Mouse (Mus musculus) gastrocnemius, postnatal 36 days (tissue): ENCODE results near the gene Aldh16a1. TPM values are rescaled to one million over a fixed set of nuclear protein-coding genes. Genes with fewer than 3 reads are reported as not detected.
"Not testable (repeated sequence)": the region's sequence is repeated elsewhere in the genome, so short reads cannot be mapped to it uniquely, and the experiment has no call there.

Experiments
- DNase-seq, 2 experiments: peaks; one replicate each; pipeline ENCODE4 v3.0.0; 2022
- intact Hi-C: fragments of 180-260 bp; cut with DNase I; formaldehyde crosslinking; loops from one replicate; pipeline ENCODE4 v1.15.1; 2025
- total RNA-seq, 2 experiments: library from RNA; stranded (reverse); gene quantifications; 2 replicates each; pipeline ENCODE4 v1.2.3; 2021

Gene Aldh16a1
- total RNA-seq, 2 experiments from 2014 or later: 10.6 to 14.3 TPM

DNA sequence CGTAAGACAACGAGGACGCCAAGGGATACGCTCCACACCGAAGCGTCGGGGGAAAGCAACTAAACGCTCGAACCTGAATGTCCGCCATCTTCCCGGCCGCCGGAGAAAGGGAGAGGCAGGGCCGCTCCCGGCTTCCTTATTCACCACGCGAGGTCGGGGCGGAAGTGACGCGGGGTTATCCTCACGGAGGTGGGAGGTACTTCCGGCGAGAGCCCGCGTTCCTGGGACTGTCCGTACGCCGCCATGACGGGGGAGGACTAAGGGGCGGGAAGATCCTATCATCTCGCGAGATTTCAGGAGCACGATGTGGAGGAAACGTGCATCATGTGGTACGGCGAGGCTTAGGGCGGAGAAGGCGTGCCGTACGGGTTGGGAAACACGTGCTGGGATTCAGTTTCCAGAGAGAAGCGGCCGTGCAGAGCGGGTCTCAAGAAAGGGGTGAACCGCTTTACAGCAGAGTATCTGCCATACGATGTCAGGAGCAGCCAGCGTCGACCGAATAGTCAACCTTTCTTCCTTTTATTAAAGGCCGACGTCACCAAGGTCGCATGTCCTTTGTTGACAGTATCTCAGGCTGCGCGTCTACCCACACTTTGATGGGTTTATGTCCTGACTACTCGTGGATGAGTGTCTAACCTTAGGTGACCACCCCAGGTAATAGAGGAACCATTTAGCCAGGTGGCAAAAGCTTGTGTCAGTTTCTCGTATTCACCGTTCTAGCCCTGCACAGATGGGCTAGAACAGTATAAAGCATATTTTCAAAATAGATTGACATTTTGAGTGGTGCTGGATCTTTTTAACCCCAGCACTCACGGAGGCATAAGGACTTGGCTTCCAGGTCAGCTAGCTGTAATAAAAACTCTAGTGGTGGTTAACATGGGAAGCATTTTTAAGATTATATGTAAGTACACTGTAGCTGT lies 29.9 kb downstream of the Aldh16a1 start, which contains the start of gene Rps11:
Gene Rps11 (minus strand): TSS at position 216 of the 920 bp plus-strand sequence.
- intact Hi-C loops: loop anchor here (5.0 kb wide), 1 partner anchor 42 kb away; no protein-coding TSS in a partner anchor

DNA sequence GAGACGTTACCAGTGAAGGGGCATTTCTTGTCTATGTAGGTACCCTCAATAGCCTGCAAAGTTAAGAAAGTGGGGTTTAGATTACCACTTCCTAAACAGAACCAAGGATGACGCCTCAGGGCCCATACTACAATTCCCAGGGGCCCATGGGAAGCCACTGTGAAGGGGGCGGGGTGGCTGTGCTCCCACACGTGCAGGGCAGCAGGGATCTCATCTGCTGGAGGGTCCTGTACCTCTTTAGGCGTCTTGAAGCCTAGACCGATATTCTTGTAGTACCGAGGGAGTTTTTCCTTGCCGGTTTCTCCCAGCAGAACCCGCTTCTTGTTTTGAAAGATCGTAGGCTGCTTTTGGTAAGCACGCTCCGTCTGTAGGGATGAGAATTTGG lies 31.2 kb downstream of the Aldh16a1 start:
- DNase-seq: no peak
- intact Hi-C loops: loop anchor here (5.0 kb wide), 1 partner anchor 41 kb away; no protein-coding TSS in a partner anchor

More for the DNA sequence above, 29.9 kb downstream of the Aldh16a1 start, which contains the start of gene Rps11:
- peak; percentile 96 to 99 for DNase-seq

DNA sequence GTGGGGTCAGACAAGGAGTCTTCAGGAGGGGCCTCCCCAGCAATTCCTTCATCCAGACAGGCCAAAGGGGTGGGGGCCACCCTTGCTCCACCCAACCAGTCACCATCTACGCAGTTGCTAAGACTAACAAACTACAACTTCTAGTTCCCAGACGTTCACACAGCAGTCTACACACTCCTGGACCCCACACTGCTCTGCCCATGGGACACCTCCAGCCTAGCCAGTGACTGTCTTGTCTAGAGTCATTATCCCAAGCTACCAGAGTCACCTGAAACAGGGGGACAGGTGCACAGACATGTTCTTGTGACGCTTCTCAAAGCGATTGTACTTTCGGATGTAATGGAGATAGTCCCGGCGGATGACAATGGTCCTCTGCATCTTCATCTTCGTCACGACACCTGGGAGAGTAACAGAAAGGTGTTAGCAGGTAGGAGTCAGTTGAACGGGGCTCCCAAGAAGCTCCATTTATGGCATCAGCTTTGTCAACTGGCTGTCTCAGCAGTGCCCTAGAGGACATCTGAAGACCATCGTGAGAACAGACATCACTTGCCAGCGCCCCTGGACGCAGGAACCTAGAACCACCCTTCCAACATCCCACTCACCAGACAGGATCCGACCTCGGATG lies 31.7 kb downstream of the Aldh16a1 start:
- DNase-seq: no peak
- intact Hi-C loops: loop anchor here (5.0 kb wide), 1 partner anchor 40 kb away; no protein-coding TSS in a partner anchor

DNA sequence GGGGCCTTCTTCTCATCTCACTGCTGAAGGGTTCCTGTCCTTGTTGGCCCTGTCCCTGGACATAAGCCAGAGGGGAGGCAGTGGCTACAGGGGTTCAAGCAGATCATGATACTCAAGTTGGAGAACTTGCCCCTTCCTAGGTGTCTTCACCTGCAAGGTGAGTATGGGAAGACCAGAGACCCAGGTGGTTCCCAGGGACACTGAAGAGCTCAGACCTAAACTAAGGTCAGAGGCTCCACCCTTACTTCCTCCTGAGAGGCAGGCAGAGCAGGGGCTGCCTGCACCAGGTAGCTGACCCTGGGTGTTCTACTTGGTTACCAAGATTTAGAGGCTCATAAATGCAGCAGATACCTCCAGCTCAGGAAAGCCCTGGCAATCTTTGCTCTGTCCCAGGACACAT lies 32.4 kb downstream of the Aldh16a1 start:
- intact Hi-C loops: loop anchor here (5.0 kb wide), 1 partner anchor 40 kb away; no protein-coding TSS in a partner anchor
- no peak for DNase-seq

DNA sequence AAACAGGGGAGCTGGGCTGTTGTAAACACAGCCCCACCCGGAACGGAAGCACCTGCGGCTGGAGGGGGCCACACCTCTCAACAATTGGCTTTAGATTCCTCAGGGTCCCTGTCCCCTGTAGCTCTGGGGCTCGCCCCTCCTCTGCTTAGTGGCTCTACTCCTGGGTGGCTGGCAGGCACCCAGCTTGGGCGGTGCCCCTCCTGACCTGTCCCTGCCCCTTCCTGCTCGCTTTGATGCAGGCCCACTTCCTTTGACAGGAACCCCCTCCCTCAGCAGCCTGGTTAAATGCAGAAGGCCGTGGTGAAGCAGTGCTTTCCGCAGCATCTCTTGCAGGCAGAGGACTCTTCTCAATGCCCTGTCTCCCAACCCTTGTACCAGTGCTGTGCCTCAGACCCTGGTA lies 33.0 kb downstream of the Aldh16a1 start:
- intact Hi-C loops: loop anchor here (5.0 kb wide), 1 partner anchor 39 kb away; no protein-coding TSS in a partner anchor

DNA sequence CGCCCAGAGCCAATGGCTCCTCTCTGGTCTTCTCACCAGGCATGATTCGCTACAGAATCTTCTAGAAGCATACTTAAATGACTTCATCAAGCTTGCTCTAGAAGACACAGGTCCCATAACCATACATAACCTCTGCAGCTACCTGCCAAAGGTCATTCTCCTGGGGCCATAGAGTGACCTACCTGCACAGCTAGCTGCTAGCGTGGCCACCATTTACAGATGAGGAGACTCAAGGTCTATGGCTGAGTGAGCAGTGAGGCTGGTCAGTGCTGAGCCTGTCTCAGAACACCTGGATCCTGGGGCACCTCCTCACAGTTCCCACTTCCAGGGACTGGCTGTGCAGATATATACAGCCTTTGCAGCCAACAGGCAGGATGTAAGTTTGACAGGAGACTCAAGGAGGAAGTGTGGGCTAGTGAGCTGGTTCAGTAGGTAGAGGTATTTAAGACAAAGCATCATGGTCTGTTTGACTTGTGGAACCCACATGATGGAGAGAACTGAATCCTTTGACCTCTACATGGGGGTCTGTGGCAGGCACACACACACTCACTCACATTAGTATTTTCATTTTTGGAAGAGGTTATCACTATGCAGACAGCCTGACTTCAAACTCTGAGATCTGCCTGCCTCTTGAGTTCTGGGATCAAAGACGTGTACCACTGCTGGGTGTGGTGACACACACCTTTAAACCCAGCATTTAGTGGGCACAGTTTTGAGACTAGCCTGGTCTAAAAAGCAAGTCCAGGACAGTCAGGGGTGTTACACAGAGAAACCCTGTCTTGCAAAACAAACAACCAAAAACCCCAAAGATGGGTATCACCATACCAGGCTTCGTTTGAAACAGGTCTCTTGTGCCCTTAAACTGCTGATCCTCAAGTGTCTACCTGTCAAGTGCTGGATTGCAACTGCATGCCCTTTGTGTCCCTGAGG lies 34.3 kb downstream of the Aldh16a1 start:
- no peak for DNase-seq
- intact Hi-C loops: loop anchor here (5.0 kb wide), 1 partner anchor 38 kb away; no protein-coding TSS in a partner anchor

More for the DNA sequence above, 33.0 kb downstream of the Aldh16a1 start:
- DNase-seq: peak; percentile 45 to 52

DNA sequence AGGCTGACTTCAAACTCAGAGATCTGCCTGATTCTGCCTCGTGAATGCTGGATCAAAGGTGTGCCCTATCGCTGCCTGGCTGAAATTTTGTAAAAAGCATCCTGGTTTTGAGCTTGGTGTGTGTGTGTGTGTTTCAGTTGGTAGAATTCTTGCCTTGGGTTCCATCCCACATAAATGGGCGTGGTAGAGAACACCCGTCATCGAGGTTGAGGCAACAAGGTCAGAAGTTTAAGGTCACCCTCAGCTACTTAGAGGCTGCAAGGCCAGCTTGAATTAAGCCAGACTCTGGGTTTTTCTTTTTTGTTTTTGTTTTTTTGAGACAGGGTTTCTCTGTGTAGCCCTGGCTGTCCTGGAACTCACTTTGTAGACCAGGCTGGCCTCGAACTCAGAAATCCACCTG lies 36.0 kb downstream of the Aldh16a1 start:
- intact Hi-C loops: no loop called here
- no peak for DNase-seq

DNA sequence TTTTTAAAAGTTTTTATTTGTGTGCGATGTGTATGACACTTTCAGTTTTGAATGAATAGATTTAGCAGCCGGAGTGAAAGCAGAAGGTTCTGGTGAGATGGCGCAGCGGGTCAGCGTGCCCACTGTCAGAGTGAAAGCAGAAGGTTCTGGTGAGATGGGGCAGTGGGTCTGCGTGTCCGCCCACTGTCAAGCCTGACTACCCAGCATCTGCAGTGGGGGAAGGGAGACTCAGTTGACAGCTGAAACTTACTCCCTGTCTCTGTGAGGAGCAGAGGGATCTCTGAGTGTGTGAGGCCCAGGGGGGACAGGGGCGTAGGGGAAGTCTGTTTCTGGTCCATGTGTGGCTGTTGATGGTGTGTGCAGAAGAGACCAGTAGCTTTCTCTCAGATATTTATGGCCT lies 36.8 kb downstream of the Aldh16a1 start:
- intact Hi-C loops: no loop called here
- DNase-seq: no peak

DNA sequence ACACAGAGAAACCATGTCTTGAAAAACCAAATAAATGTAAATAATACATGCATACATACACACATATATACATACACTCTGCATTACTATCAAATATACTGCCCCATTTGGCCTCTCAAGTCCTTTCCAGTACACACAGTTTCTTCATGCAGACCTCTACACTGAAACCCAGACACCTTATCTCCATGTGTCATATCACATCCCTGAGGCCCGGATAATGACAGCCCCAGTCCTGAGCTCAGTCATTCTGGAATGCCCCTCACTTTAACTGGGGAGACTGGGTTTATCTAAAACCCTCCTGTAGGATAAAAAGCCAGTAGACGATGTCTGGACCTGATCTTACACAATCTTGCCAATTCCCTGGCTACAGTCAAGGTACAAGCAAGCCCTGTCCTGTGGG lies 40.9 kb downstream of the Aldh16a1 start:
- intact Hi-C loops: no loop called here

DNA sequence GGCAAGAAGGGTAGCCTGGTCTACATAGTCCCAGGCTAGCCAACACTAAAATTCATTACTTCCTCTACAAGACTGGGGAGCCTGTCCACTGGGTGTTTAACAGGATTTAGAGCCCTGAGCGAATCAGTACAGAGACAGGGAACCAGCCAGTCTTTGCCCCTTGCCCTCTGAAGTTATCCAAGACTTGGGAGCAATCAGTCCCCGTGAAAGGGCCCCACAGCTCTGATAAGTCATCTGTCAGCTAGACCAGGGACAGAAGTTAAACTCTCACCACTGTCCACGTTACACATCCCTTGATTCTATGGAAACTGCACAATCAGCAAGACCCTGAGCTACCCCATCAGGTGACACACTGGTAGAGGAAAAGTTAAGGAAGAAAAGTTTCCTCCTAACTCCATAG lies 41.9 kb downstream of the Aldh16a1 start:
- no peak for DNase-seq
- intact Hi-C loops: no loop called here

More for the DNA sequence above, 40.9 kb downstream of the Aldh16a1 start:
- no peak for DNase-seq

DNA sequence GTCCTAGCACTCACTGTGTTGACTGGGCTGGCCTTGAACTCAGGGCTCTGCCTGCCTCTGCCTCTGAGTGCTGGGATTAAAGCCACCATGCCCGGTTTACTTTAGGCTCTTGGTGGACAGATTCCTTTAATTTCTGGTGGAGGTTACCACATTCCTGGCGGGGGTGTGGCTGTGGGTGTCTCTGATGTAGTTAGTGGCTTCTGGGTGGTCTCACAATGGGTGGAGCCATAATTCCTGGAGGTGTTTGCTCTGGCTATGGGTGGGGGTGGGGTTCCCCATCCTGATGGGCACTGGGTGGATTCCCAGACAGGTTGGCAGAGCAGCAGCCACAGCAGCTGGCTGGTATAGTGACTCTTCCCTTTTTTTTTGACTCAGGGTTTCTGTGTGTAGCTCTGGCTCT lies 42.4 kb downstream of the Aldh16a1 start:
- intact Hi-C loops: no loop called here
- no peak for DNase-seq

DNA sequence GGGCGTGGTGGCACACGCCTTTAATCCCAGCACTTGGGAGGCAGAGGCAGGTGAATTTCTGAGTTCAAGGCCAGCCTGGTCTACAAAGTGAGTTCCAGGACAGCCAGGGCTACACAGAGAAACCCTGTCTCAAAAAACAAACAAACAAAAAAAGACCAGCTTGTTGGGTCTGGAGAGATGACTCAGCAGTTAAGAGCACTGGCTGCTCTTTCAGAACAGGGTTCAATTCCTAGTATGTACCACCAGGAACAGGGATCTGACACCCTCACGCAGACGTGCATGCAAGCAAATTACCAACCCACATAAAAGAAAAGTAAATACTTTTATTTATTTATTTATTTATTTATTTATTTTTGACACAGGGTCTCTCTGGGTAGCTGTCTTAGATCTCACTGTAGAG lies 44.3 kb downstream of the Aldh16a1 start:
- intact Hi-C loops, DNase-seq: not testable (repeated sequence)

DNA sequence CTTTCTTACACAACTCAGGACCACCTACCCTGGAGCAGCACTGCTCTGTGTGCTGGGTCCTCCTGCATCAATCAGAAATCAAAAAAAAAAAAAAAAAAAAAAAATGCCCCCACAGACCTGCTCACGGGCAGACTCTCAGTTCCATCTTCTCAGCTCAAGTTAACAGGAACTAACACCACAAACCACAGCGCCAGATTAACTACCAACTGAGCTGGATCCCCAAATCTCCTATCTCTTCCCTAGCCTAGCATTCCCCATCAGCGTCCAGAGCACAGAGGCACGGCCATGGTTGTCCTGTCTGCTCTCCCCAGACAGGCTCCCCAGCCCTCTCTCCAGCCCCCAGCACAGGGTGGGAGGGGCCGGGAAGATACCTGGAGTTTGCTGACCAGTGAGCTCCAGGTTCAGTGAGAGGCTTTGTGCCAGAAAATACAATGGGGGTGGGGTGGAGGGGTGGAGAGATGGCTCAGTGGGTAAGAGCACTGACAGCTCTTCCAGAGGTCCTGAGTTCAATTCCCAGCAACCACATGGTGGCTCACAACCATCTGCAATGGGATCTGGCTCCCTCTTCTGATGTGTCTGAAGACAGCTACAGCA lies 47.2 kb downstream of the Aldh16a1 start:
- DNase-seq: no peak
- intact Hi-C loops: no loop called here

DNA sequence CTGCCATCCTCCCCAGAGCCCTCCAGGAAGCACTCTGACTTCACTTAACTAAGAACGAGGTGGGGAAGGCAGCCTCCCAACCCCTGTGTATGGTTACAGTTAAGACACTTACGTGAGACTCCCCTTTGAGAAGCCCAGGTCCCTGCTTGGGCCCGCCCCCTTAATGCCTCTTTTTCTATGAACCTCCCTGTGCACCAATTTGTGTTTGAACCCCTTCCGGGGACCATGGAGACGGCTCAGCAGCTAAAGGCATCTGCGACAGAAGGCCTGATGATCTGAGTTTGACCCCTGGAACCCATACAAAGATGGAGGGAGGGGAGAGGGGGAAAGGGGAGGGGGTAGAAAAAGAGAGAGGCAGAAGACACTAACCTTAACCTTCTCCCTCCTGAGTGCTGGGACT lies 47.9 kb downstream of the Aldh16a1 start:
- no peak for DNase-seq
- intact Hi-C loops: no loop called here

DNA sequence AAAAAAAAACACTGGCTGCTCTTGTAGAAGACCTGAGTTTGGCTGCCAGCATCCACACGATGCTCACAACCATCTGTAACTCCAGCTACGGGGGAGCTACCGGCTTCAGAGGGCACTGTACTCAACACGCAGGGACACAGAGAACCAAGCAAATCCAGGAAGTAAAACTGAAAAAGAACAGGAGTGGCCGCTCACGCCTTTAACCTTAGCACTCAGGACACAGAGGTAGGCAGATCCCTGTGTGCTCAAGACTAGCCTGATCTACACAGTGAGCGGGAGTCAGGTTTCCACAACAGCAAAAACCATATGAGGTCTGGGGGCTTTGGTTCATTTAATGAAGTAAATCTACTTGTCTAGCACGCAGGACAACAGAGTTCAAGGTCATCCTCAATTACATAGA lies 48.9 kb downstream of the Aldh16a1 start:
- intact Hi-C loops: no loop called here
- no peak for DNase-seq

DNA sequence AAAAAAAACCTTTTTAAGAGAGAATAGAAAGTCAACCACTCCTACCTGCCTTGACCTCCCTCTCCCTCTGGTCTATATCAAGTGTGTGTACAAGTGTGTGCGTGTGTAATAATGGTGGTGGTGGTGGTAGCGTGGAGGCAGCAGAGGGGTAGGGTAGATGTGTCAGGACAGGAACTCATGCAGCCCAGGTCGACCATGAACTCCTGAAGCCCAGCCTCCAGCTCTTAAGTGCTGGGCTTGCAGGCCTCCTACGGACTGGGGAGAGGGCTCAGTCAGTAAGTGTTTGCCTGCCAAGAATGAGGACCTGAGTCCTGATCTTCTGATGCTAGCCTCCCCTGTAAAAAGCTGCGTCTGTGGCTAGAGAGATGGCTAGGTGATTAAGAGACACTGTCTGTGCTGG lies 49.4 kb downstream of the Aldh16a1 start:
- intact Hi-C loops: no loop called here

DNA sequence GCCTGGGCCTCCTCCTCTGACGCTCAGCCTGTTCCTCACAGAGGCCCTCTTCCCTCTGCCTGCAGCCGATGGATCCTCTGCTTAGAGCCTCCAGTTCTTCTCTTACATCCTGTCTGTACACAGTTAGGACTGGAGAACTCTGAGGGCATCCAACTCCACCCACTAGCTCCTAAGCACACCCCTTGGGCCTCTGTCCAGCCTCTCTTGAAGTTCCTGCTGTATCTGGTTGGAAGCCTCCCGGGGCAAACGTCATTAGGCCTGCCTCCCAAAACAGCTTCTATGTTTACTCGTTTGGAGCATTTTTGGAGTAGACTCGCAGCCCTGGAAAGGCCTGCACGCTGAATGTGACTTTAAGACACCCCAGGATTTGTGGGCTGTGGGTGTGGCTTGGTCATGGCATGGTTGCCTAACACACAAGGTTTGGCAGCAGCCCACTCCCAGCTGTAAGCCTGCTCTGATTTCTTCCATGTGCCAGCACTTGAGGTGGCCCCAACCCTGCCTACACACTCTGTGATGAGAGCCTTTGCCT lies 50.7 kb downstream of the Aldh16a1 start, which contains the start of gene Fcgrt:
Gene Fcgrt (minus strand): TSS at position 200 of the 529 bp plus-strand sequence.
- peak; percentile 90 to 97 for DNase-seq
- intact Hi-C loops: no loop called here

More for the DNA sequence above, 49.4 kb downstream of the Aldh16a1 start:
- DNase-seq: no peak

DNA sequence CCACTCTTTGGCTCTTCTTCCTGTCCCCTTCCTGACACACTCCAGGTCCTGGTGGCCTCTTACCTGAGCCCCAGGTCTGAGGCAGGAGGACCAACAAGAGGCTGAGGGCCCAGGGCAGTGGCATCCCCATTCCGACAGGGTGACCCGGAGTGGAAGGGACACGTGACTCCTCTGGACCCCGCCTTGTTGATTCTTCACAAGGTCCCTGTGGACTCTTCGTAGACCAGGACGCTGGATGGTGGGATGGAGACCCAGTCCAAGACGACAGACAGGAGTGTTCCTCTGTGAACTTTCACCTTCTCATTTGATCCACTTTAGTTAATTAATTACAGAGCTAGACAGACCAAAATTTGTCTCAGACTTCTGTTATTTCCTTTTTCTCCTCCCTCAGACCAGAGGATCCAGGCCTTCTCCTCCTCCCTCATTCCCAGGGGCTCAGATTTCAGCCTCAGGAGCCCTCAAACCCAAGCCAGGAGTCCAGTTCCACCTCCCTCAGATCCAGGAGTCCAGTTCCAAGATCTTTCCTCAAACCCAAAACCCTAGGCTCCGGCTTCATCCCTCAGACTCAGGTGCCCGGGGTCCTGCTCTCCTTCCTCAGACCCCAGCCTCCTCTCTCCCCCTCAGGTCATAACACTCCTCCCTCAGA lies 51.3 kb downstream of the Aldh16a1 start:
- intact Hi-C loops: no loop called here
- DNase-seq: peak in 1 of 2 experiments; percentile 44

DNA sequence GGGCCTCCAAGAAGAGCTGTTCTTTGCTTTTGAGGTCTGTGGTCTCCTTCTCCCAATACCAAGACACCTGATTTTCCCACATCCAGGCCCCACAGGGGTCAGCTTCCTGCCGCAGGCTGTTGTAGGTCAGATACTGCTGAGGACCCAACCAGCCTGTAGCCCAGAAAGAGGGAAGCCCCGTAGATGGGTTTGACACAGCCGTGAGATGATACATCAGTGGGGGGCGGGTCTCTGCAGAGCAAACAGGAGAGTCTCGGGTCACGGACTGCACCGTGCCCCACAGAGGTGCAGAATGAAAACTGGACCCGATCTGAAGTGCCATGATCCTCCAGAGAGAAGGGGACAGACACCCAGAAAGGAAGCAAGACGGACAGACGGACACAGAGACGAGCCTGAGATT lies 51.9 kb downstream of the Aldh16a1 start:
- intact Hi-C loops: no loop called here
- DNase-seq: no peak
